Mouse (Mus musculus) MEL (cell line): ENCODE results near the gene Higd1a. TPM values are rescaled to one million over a fixed set of nuclear protein-coding genes. Genes with fewer than 3 reads are reported as not detected.

Source experiments
- DNase-seq: peaks from one replicate; pipeline ENCODE4 v3.0.0; 2011; ENCODE audit warnings: low read depth, low spot score
- H3K27ac ChIP-seq: 2 replicates; pipeline ENCODE4 v1.5.1; 2012; ENCODE audit warnings: low read depth, mild to moderate bottlenecking, control low read depth, low read length, moderate library complexity; ENCODE audit not compliant: control insufficient read depth
- H3K27me3 ChIP-seq, 2 experiments: fragments of 150-350 bp in 1 of 2; sonication (generic) in 1 of 2; 2 replicates each; pipeline ENCODE4 v1.6.1; 2012; ENCODE audit warnings: low read length in 2 of 2, mild to moderate bottlenecking in 2 of 2, improper control_type of control experiment in 1 of 2, moderate library complexity in 1 of 2; ENCODE audit not compliant: insufficient read depth in 2 of 2, control insufficient read depth in 1 of 2
- H3K36me3 ChIP-seq, 2 experiments: 2 replicates each; pipeline ENCODE4 v1.6.1; 2012 to 2014; ENCODE audit warnings: low read length in 2 of 2, improper control_type of control experiment in 1 of 2, inconsistent platforms in 1 of 2, mild to moderate bottlenecking in 1 of 2; ENCODE audit not compliant: insufficient read depth in 2 of 2, control insufficient read depth in 1 of 2
- H3K4me1 ChIP-seq, 2 experiments: fragments of 150-350 bp in 1 of 2; sonication (generic) in 1 of 2; 2 replicates each; pipeline ENCODE4 v1.6.1; 2012; ENCODE audit warnings: low read length in 2 of 2, improper control_type of control experiment in 1 of 2, mild to moderate bottlenecking in 1 of 2; ENCODE audit not compliant: insufficient read depth in 2 of 2, control insufficient read depth in 1 of 2
- H3K4me3 ChIP-seq, 2 experiments: fragments of 150-350 bp in 1 of 2; sonication (generic) in 1 of 2; 2 replicates each; pipeline ENCODE4 v1.5.1; 2012; ENCODE audit warnings: low read depth in 2 of 2, low read length in 2 of 2, mild to moderate bottlenecking in 2 of 2, moderate library complexity in 2 of 2, control low read depth in 1 of 2, improper control_type of control experiment in 1 of 2; ENCODE audit not compliant: control insufficient read depth in 1 of 2, insufficient read depth in 1 of 2
- H3K79me2 ChIP-seq: 2 replicates; pipeline ENCODE4 v1.6.1; 2012; ENCODE audit warnings: mild to moderate bottlenecking, low read length, moderate library complexity; ENCODE audit not compliant: control insufficient read depth, poor library complexity, insufficient read depth
- H3K9ac ChIP-seq: 2 replicates; pipeline ENCODE4 v1.6.1; 2012; ENCODE audit warnings: low read depth, mild to moderate bottlenecking, control low read depth, low read length, moderate library complexity; ENCODE audit not compliant: control insufficient read depth, poor library complexity, severe bottlenecking
- H3K9me3 ChIP-seq: fragments of 150-350 bp; sonication (generic); replicated peaks from 2 replicates; pipeline ENCODE4 v1.6.1; 2012; ENCODE audit warnings: mild to moderate bottlenecking, low read length, improper control_type of control experiment, moderate library complexity; ENCODE audit not compliant: insufficient read depth
- ELF1 ChIP-seq: IDR thresholded peaks from 2 replicates; pipeline ENCODE4 v1.6.1; 2014; ENCODE audit warnings: low read depth, mild to moderate bottlenecking, inconsistent platforms, low read length, improper control_type of control experiment, moderate library complexity
- GATA1 ChIP-seq: IDR thresholded peaks from 2 replicates; pipeline ENCODE4 v1.6.1; 2011; ENCODE audit warnings: low read depth, low read length, improper control_type of control experiment
- JUND ChIP-seq: IDR thresholded peaks from 2 replicates; pipeline ENCODE4 v1.6.1; 2011; ENCODE audit warnings: low read depth, mild to moderate bottlenecking, improper control_type of control experiment, low read length
- MAFK ChIP-seq: IDR thresholded peaks from 2 replicates; pipeline ENCODE4 v1.6.1; 2011; ENCODE audit warnings: low read depth, mild to moderate bottlenecking, low read length, improper control_type of control experiment, borderline replicate concordance
- MEF2A ChIP-seq: IDR thresholded peaks from 2 replicates; pipeline ENCODE4 v1.6.1; 2014; ENCODE audit warnings: low read depth, mild to moderate bottlenecking, inconsistent platforms, low read length, improper control_type of control experiment; ENCODE audit not compliant: poor library complexity, insufficient replicate concordance, severe bottlenecking; ENCODE audit errors: extremely low read depth
- MYB ChIP-seq: IDR thresholded peaks from 2 replicates; pipeline ENCODE4 v1.6.1; 2011; ENCODE audit warnings: mild to moderate bottlenecking, low read depth, low read length, improper control_type of control experiment
- NELFE ChIP-seq: IDR thresholded peaks from 2 replicates; pipeline ENCODE4 v1.6.1; 2011; ENCODE audit warnings: low read depth, low read length, improper control_type of control experiment
- POLR2AphosphoS2 ChIP-seq: IDR thresholded peaks from 2 replicates; pipeline ENCODE4 v1.6.1; 2011; ENCODE audit warnings: low read length, improper control_type of control experiment
- RAD21 ChIP-seq: IDR thresholded peaks from 2 replicates; pipeline ENCODE4 v1.6.1; 2011; ENCODE audit warnings: mild to moderate bottlenecking, low read depth, low read length, improper control_type of control experiment
- RCOR1 ChIP-seq: IDR thresholded peaks from 2 replicates; pipeline ENCODE4 v1.6.1; 2012; ENCODE audit warnings: low read depth, mild to moderate bottlenecking, inconsistent platforms, low read length, improper control_type of control experiment
- ZC3H11A ChIP-seq: IDR thresholded peaks from 2 replicates; pipeline ENCODE4 v1.6.1; 2012; ENCODE audit warnings: low read depth, mild to moderate bottlenecking, inconsistent platforms, low read length, improper control_type of control experiment
- polyA plus RNA-seq, 2 experiments: library from polyadenylated mRNA; stranded (reverse) in 1 of 2; unstranded in 1 of 2; fragments of >175 nt in 1 of 2; fragments of >200 nt in 1 of 2; gene quantifications; 2 replicates each; pipeline versions ENCODE4 v1.2.1 to v1.2.4; 2012; ENCODE audit warnings: low replicate concordance in 2 of 2, low read depth in 1 of 2; ENCODE audit not compliant: insufficient read length in 2 of 2, insufficient read depth in 1 of 2, missing spikeins in 1 of 2
- total RNA-seq: library from RNA; depleted of rRNA; stranded (reverse); fragments of 300-350 nt; gene quantifications from 2 replicates; pipeline ENCODE4 v1.2.3, GENCODE M21; 2012

Gene Higd1a
- total and polyA plus RNA-seq, 3 experiments = 142 to 177 TPM; not detected in 1

DNA sequence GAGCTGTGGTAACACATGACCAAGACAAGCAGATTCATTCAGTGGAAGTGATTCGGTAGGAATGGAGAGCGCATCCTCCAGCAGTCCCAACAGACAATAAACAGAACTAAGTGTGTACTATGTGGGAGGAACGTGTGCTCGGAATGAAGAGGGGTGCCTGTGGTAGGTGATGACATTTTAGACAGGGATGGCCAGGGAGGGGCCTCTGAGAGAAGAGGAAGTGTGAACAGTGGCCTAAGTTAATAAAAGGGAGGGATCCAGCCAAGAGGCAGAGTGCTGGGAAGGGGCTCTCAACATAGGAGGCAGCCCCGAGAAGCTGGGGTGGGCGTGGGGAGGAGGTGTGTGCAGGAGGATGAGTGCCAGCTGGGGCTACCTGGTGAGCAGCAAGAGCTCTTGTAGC lies 29.8 kb downstream of the Higd1a start:
- Histone ChIP-seq H3K27ac (no peak overlapping the region), H3K36me3 (no peaks in the 10 kb centered on the region), H3K79me2 (no peaks in the 10 kb centered on the region)
- no peak for TF ChIP-seq JUND
- TF ChIP-seq, all 39 proteins: peak for 0
- Histone ChIP-seq H3K4me3 (no peak overlapping the region), H3K9ac (no peak overlapping the region), H3K27me3 (no peaks in the 10 kb centered on the region), H3K9me3 (no peaks in the 10 kb centered on the region), H3K4me1 (no peaks in the 10 kb centered on the region)
- no peak for DNase-seq

DNA sequence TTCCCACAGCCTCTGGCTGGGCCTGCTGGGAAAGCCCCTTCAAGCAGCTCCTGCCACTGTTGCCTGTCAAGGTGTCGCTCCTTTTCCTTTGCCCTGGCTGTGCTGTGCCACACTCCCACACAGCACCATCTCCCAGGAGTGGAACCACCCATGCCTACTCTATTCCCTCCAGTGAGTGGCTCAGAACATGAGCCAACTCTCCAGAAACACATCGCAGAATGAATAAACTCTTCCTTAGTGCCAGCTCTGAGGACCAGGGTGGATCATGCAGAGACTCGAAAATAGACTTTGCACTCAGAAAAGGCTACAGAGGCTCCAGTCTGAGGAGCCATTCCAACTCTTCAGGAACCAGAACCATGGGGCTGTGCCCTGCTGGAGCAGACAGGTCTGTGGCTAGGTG lies 31.8 kb downstream of the Higd1a start:
- H3K4me1 ChIP-seq = no peaks in the 10 kb centered on the region
- no peaks in the 10 kb centered on the region for H3K36me3 ChIP-seq
- no peak for DNase-seq
- no peak for TF ChIP-seq MEF2A
- H3K27ac ChIP-seq = no peak overlapping the region
- H3K79me2 ChIP-seq = no peaks in the 10 kb centered on the region
- no peak overlapping the region for H3K4me3 ChIP-seq
- no peaks in the 10 kb centered on the region; a peak in 2 of 4 replicates for H3K27me3 ChIP-seq
- H3K9ac ChIP-seq = no peak overlapping the region
- H3K9me3 ChIP-seq = no peaks in the 10 kb centered on the region

DNA sequence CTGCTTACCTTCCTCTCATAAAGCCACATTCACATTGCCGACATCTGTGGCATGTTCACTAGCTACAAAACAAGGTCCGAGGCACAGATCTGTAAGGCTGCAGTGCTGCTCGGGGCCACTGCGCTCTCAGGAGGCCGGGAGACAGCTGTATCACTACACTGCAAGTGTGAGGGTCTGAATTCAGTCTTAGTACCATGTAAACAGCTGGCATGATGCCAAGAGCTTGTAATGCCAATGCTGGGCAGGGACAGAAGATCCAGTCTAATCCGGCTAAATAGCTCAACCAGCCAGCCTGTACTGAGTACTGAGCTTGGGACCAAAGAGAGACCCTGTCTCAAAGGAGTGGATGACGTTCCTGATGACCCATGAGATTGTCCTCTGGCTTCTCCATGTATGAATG lies 34.2 kb downstream of the Higd1a start:
- no peak for TF ChIP-seq RAD21
- no peak for TF ChIP-seq POLR2AphosphoS2
- TF ChIP-seq NELFE = no peak
- no peak for TF ChIP-seq ELF1
- TF ChIP-seq GATA1 = no peak
- no peak for TF ChIP-seq MYB
- no peak for TF ChIP-seq MAFK
- TF ChIP-seq RCOR1 = no peak
- no peak for TF ChIP-seq ZC3H11A
- H3K27ac ChIP-seq = no peak overlapping the region
- no peaks in the 10 kb centered on the region for H3K79me2 ChIP-seq
- H3K4me1 ChIP-seq = no peaks in the 10 kb centered on the region
- H3K9ac ChIP-seq = no peak overlapping the region
- no peak for DNase-seq
- H3K9me3 ChIP-seq = no peaks in the 10 kb centered on the region
- H3K36me3 ChIP-seq = no peaks in the 10 kb centered on the region
- H3K27me3 ChIP-seq = peaks cover 0 to 2% of the 10 kb centered on the region in 2 experiments; a peak in 2 of 4 replicates
- H3K4me3 ChIP-seq = no peak overlapping the region
